Mouse (Mus musculus) frontal cortex, postnatal 36 days (tissue): ENCODE measurements around the gene Krtap14.

Experiments used
- DNase-seq, 2 experiments: peaks; one replicate each; pipeline ENCODE4 v3.0.0; 2022; ENCODE audit warnings: low spot score in 2 of 2

Krtap14 gene

DNA sequence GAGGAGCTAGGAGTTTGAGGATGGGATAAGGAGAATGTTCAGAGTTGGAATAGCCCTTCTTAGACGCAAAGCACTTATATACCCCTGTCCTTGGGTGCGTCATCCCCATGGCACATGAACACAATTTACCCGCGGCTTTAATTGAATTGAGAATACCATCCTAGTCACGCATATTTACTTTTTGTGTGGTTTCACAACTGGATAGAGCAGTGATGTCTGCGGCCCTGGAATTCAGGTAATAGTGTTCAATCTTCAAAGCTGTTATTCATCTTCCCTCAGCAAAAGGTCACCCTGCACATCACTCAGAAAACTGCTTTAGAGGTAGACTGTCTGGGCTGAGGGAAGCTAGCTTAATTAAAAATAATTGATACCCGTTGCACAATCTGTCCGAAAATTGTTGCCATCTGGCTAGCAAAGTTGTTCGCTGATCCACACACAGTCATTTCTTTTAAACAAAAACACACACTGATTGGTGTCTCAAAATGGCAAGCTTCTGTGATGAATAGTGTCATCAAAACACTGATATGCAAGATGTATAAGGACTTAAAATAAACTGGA is at the start of gene Krtap14:
TSS of gene Krtap14 (minus strand) at position 51 of the 558 bp plus-strand sequence.
- DNase-seq, result no peak

DNA sequence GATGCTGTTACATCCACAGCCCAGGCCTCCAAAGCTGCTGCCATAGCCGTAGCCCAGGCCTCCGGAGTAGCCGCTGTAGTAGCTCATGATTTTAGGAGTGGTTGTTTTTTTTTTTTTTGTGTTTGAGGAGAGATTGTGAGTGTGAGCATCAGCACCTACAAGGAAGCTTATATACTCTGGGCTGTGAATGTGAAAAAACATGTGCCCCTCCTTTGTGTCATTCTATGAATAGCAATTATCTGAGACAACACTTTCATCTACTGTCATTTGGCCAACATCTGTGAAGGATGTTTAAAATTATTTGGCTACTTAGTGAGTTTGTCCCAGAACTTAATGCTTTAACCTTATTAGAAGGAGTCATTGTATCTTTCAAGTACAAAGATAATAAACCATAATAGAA is 48.2 kb upstream of the Krtap14 start, which contains the start of gene Krtap19-2:
TSS of gene Krtap19-2 (minus strand) at position 101 of the 400 bp plus-strand sequence.
- no peak for DNase-seq

GRCm38 (mm10) chr16:88869311-88869710 is 43.4 kb upstream of the Krtap14 start, which contains the start of gene Krtap19-1:
TSS of gene Krtap19-1 (minus strand) at chr16:88869411.
- DNase-seq, result no peak

GRCm38 (mm10) chr16:88864887-88865407 is 39.0 kb upstream of the Krtap14 start:
- no peak for DNase-seq

DNA sequence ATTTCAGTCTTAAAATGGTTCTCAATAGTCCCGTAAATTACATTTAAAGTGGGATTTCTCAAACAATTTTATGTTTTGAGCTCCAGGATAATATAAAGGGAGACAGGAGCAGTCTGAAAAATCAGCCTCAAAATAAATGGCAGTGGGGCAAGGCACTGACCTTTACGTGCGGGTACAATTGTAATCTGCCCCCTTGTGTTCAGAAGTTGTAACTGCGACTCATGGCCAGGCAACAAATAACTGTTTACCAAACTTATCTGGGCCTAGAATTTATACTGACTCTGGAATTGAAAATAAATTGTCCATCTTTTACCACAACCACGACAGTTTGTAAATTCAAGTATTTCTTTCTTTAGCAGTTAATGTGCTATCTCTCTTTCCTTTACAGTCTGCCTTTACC is 25.5 kb upstream of the Krtap14 start:
- no peak for DNase-seq

GRCm38 (mm10) chr16:88848558-88848957 is 22.6 kb upstream of the Krtap14 start:
- DNase-seq, result no peak

- DNase-seq, result no peak
These were observed 21.4 kb upstream of the Krtap14 start for GRCm38 (mm10) chr16:88847363-88847762.

- no peak for DNase-seq
These were observed 1.0 kb upstream of the Krtap14 start for GRCm38 (mm10) chr16:88826978-88827377.

- peak in 1 of 2 experiments; percentile 11 for DNase-seq
These were observed 2.2 kb downstream of the Krtap14 start for GRCm38 (mm10) chr16:88823736-88824135.

- no peak for DNase-seq
These were observed 5.9 kb downstream of the Krtap14 start, which contains the start of gene Krtap15 for GRCm38 (mm10) chr16:88820066-88820465. TSS of gene Krtap15 (plus strand) at chr16:88820215.

DNA sequence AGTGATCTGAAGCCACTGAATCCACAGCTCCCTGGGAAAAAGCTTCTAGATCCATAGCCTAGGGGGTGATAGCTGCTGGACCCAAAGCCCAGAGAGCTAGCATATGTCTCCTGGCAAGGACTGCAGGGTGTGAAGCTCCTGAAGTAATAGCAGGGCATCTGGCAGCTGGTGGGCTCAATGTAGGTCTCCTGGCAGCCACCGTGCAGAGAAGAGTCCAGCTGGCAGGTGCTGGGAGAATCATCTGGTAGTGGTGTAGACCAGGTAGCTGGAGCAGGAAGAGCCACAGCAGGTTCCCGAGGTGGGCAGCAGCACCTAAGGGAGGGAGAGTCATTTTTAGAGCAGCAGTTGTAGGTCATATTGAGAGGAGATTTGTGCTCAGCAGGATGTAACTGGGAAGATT is 14.1 kb downstream of the Krtap14 start, which contains the start of gene Gm20741:
TSS of gene Gm20741 (minus strand) at position 394 of the 400 bp plus-strand sequence.
- no peak for DNase-seq

DNA sequence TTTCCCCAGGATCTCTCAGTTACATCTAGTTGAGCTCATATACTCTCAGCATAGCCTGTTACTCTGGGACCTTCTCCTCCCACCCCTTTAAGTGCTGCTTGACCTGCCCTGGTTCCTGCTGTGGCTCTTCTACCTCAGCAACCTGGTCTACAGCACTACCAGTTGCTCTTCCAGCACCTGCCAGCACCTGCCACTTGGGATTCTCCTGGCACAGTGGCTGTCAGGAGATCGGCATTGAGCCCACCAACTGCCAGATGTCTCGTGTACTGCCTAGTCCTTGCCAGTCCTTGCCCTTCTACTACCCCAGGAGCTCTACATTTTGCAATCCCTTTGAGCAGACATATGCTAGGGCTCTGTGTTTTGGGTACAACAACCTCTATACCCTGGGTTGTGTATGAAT is 39.2 kb downstream of the Krtap14 start:
- DNase-seq, result no peak

DNA sequence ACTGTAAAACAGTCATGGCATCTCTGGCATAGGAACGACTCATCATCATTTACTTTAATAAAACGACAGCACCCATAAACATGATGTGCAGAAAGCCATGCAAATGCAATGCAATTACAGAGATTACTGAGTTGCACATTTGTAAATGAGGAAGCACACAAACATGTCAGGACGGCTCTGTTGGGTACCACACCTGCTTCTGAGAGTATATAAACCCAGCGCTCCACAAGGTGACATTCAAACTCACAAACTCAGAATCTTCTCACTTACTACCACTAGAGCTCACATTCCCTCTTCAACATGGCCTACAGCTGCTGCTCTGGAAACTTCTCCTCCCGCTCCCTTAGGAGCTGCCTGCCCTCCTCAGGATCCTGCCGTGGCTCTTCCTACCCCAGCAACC is 48.3 kb downstream of the Krtap14 start, which contains the start of gene Gm5965:
TSS of gene Gm5965 (plus strand) at position 301 of the 400 bp plus-strand sequence.
- DNase-seq, result no peak

DNA sequence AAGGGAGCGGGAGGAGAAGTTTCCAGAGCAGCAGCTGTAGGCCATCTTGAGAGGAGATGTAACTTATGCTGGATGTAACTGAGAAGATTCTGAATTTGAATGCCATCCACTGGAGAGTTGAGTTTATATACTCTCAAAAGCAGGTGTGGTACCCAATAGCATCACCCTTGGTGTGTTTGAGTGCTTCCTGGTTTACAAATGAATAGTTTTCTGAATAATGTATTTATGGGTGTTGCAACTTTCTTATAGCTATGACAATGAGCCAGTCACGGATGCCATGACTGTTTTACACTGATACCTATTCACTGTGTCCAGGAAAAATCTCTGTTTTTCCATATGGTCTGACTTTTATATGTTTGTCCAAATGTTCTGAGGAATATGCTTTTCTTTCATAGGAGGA is 51.8 kb downstream of the Krtap14 start, which contains the start of gene 2310057N15Rik:
TSS of gene 2310057N15Rik (minus strand) at position 101 of the 400 bp plus-strand sequence.
- no peak for DNase-seq
